Mouse (Mus musculus): ENCODE results near the gene Fbxl14. TPM values are rescaled to one million over a fixed set of nuclear protein-coding genes. Genes with fewer than 3 reads are reported as not detected.

The Fbxl14 gene
- total RNA-seq, 2 experiments from 2014 or later = 21.8 to 24.0 TPM

Other genes with a start within 250 kb of the Fbxl14 start
- gene Cacna2d4, start 243.1 kb upstream of the Fbxl14 start, total RNA-seq (2021) = 1 to 10 TPM; 1.1 to 2.0 TPM
- 10 to 100 TPM; 22.1 to 23.2 TPM for gene Lrtm2, start 148.9 kb upstream of the Fbxl14 start, total RNA-seq (2021)
- 10 to 100 TPM; 38.4 to 41.3 TPM for gene Adipor2, start 62.0 kb upstream of the Fbxl14 start, total RNA-seq (2021)
- 1 to 10 TPM; 2.2 to 2.4 TPM for gene Wnt5b, start 64.7 kb downstream of the Fbxl14 start, total RNA-seq (2021)